Mouse (Mus musculus) cerebellum, adult 11 months (tissue): ENCODE measurements around the gene Glod4.

Source experiments
- DNase-seq: peaks from one replicate; pipeline ENCODE4 v3.0.0; 2022

Gene Glod4

DNA sequence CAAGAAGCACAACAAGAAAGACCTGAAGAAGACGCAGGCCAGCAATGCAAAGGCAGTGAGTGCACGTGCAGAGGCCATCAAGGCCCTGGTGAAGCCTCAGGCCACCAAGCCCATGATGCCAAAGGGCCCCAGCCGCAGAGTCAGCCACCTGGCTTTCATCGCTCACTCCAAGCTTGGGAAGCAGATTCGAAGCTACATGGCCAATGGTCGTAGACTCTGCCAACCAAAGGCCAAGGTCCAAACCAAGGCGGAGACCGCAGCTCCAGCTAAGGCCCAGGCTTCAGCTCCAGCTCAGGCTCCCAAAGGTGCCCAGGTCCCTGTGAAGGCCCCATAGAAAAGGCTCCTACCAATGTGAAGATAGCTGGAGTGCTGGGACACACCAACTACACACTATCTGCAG is 99.1 kb downstream of the Glod4 start:
- DNase-seq: no peak

DNA sequence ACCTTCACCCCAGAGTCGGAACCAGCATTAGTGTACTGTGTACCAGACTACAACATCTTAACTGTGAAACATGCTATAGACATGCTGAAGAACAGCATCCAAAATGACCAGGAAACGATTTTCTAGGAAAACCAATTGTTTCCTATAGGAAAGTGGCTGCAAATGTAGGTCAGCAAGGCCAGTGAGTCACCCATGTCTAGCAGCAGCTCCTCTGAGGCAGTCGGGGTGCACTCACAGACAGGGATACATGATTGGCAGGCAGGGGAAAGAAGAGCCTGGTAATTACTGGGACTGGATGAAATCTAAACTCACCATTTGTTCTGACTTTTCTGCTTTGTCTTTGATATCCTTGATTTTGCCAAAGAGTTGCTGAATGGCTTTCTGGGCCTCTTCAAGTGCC is 105.5 kb downstream of the Glod4 start:
- DNase-seq: no peak

DNA sequence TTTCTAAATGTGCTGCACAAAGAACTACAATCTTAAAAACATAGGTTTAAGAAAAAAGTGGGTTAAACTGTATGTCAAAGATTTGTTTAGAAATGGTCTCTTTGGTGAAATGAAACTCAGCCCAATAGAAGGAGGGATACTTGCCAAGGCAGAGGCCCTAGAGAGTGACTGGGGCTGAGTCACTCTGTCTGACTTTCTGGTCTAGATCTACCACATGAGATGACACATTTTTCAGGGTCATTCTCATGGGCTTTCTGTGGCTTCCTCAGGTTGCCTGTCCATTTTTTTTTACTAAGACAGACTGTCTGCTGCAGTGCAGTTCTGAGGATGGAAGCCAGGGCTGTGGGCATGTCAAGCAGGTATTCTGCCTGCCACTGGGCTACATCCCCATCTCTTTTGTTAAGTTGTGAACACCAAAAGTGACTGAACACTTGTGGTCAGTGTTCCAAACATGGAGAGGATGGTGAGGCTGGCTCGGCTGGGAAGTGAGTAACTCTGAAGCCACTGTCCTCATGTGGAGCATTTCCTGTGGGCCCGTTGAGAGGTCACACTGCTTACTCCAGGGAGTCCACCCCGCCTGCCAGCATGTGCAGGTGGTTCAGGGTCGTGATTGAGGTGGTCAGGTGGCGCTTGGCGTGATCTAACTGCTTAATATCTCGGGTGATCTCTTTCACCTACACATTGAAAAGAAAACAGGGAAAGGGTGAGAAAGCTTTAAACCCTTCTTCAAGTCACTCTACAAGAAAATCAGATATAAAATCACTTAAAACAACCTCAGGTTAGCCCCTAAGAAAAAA is 107.7 kb downstream of the Glod4 start:
- no peak for DNase-seq

DNA sequence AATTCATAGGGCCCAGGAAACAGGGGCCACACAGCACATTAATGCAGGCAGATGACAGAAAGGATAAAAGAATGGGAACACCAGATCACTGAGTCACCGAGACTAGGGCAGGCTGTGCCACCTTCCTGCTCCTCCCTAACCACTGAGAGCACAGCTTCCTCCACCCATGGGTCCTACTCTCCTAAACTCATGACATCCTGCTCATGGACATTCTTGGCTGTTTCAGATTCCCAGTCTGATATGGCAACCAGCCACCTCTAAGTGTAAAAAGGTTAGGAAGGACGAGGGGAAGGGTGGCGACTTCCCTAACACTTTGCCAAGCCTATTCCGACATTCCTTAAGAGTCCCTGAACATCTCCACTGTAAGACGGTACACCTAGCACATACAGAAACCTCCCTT is 112.7 kb downstream of the Glod4 start:
- DNase-seq: no peak

DNA sequence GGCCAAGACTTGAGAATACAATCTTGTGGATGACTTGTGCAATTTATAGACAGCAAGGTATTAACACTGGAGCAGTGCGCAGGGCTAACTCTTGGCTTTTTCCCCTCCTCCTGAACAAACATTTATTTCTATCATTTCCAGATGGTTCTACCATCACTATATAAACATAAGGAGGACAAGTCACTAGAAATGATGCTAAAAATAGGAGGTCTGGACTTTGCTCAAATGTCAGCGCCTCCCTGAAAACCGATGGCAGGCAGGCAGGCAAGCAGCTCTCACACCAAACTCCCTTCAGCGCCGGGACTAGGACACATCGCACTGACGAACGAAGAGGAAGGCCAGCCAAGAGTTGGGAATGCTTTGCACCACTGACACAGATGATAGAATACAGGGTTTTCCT is 118.1 kb downstream of the Glod4 start:
- no peak for DNase-seq

DNA sequence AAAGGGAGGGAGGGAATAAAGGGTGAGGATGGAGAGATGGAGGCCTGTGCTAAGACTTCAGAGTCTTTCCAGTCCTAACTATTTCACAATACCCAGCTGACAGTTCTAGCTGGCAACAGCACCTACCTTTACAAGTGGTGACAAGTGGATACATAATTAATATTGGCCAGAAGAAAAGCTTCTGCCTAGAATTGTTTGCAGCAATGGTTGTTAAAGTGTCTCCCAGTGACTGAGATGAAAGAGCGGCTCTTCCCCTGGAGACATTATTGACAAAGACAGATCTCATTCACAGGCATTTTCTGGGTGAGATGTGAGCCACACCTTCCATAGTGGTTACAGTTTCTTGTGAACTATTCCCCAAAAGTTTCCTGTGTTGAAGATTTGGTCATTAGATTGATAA is 120.0 kb downstream of the Glod4 start:
- DNase-seq: no peak

DNA sequence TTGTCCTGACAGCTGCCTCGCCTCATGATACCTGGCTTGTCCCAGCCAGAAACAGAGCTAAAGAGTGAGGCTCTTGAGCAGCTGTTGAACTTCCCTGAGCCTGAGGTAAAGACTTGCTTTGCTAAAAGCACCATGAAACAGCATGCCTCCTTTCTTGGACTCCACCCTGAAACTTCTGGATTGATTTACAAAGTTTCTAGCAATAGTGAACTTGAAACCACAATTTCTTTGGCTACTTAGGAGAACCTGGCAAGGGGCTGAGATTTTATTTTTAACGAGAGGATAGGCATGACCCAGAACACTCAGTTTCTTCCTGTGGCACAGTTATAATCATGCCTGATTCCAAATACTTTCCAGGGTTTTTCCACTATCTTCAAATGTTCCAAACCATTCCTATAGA is 121.0 kb downstream of the Glod4 start:
- DNase-seq: no peak

DNA sequence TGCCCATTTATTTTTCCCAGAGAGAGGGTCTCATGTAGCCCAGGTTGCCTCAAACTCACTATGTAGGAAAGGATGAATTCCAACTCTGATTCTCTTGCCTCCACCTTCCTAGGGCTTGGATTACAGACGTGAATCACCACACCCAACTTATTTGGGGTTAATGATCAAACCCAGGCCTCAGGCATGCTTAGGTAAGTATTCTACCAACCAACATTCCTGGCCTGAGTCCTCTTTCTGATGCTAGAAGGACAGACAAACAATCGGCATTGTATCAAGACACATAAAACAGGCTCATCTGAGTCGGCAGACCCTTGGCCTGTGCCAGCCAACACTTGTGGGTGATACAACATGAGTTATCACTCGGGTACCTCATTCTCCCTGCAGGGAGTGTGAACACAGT is 122.4 kb downstream of the Glod4 start:
- DNase-seq: no peak

DNA sequence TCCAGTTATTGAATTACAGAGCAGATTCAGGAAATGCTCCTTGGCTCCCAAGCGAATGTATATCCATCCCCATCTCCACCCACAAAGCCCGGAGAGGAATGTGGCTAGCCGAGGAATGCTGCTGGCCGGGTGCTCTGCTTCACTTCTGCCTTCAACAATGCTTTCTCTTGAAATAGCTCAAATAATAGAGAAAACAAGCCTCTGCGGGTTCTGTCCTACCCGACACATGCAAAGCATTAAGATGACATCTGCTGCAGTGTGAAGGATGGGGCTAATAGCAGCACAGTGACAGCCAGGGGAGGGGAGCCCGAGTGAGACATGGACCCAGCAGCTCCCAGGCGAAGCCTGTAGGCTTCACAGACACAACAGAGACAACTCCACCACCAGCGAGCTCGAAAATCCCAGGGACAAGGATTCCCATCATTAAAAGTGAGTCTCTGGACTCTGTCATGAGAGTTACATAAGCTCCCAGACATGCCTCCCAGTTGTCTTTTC is 123.1 kb downstream of the Glod4 start:
- no peak for DNase-seq

DNA sequence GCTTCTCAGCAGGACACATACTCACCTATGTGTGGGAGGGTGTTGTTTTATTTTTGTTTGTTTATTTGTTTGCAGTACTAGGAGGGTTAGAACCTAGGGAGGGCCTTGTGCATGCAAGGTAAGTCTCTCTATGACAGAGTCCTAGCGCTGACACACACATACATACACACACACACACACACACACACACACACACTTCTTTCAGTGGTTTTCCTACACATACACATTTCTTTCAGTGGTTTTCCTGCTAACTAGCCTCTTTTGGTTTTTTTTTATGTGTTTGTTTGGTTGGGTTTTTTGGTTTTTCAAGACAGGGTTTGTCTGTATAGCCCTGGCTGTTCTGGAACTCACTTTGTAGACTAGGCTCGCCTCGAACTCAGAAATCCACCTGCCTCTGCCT is 133.1 kb downstream of the Glod4 start:
- no peak for DNase-seq

DNA sequence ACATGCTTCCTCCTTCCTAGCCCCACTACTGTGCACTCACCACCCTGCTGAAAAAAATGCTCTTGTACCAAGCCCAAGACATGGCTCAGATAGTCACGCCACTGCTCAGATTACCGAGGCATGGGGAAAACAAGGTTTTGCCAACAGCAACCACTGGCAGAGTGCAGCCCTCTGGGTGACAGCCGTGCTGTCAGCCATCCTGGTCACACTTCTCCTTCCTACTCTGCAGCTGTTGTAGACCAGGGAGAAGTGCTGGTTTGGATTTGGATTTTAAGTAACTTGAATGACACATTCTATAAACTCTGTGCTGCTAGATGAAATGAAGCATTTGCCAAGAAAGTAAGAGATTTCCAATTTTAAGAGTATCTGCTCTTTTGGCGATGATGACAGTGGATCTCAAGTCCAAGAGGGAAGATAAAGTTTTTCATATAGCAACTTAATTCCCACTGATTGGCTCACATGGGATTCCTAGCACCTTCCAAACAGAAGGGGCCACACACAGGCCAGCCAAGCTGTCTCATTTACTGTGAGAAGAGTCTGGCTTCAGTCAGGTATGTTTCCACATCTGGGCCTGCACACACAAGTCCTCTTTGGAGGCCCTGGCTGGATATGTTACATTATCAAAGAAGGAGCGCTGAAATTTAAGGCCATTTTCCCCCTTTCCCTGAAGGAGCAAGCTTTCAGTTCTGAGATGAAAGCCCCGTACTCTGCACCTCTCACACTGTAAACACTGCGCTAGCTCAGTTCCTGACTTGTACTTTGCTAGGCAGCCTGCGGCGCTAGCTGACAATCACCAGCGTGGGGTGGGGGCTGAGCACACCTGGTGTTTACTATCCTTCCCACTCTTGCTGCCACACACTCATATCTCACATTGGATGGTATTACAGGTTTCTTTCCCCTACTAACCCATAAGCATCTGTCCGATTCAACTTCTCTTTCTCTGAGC is 136.7 kb downstream of the Glod4 start:
- DNase-seq: no peak

DNA sequence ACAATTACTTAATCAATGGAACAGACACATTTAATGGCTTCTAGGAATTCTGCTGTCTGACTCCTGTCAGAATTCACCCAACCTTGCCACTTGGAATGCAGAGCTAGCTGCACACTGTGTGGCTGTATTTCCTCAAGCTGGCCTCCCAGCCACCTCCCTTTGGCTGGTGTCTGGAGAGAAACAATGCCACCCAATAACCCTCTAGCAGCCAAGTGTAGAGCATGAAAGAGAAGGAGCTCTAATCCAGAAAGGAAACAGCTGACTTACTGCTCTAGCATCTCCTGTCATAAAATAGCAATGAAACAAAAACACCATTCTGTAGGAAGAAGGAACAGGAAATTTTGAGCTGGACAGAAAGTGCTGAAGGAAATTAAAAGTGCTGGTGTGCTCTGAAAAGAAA is 142.4 kb downstream of the Glod4 start:
- no peak for DNase-seq

DNA sequence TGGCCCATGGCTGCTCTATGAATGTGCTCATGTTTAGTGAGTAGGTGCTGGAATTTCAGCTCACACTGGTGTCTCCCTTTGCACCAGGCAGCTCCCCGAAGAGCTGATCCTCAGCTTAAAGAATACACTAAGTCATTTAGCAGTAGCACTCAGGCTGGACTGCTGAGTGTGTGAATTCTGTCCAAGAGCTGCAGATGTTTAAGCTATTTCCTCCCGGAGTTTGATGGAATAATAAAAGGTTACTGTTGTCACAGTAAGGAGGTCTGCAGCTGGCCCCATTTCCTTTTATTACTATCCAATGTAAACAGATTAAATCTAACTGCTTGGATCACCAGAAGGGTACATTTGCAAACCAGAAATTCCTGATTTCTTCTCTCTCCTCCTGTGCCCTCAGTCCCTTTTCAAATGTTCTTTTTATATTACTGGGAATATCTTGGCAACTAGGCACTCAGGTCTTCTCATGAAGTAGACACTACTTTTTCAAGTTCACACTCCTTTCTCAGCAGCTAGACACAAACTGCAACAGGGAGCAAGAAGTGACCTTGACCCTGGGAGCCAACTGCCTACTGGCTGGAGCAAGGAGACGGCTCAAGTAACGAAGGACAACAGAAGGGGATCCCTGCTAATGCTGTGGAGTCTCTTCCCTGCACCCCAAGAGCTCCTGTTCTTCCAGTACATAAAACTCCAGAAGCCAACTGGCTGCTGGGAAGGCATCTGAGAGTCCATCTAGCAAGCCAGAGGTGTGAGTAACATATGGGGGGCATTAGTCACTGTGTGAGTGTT is 144.1 kb downstream of the Glod4 start:
- no peak for DNase-seq

DNA sequence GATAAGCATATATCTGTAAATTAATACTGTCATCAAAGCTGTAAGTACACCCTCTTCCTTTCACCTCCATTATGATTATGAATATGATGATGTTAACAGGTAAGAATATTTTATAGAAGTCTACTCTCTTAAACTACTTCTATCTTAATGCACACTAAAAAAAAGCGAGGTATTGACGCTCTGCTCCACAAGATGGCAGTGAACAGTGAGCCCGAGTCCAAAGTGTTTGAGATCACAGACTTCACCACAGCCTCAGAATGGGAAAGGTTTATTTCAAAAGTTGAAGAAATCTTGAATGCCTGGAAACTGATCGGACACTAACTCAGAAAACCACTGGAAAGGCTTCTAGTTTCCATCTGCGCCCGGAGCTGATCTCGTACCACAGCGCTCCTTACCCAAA is 149.9 kb downstream of the Glod4 start:
- DNase-seq: no peak

DNA sequence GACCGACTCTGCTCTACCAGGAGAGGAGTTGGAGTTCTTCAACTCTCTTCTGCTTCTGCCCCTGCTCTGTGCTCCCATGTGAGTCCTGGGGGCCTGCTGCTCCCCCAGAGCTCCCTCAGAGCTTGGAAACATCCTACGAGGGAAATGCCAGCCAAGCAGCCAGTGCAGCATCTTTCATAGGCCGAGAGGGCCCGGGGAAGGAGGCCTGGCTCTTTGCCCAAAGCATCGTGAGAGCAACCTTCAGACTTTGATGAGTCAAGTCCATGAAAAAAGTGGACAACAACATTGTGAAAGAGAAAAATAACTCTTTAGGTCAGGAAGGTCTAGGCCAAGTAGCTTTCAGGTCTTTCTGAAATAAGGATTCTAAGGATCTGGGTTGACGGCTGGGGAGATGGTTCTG is 153.7 kb downstream of the Glod4 start:
- DNase-seq: no peak

DNA sequence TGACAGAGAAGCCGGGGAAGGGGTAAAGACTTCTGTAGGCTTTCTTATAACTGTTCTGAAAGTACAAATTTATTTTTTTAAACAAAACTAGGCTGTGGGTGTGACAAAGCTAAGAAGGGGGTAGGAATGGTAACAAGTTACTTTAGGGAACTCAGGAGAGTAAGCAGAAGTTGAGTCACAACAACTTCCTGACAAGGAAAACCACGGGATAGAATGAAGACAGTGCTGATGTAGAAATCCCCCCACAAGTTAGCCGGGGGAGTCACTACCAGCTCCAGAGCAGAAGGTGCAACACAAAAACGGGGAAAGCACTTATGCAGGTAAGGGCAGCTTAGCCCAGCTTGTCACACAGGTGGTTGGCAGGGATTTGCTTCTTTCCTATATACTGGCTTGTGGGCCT is 155.0 kb downstream of the Glod4 start:
- DNase-seq: no peak

DNA sequence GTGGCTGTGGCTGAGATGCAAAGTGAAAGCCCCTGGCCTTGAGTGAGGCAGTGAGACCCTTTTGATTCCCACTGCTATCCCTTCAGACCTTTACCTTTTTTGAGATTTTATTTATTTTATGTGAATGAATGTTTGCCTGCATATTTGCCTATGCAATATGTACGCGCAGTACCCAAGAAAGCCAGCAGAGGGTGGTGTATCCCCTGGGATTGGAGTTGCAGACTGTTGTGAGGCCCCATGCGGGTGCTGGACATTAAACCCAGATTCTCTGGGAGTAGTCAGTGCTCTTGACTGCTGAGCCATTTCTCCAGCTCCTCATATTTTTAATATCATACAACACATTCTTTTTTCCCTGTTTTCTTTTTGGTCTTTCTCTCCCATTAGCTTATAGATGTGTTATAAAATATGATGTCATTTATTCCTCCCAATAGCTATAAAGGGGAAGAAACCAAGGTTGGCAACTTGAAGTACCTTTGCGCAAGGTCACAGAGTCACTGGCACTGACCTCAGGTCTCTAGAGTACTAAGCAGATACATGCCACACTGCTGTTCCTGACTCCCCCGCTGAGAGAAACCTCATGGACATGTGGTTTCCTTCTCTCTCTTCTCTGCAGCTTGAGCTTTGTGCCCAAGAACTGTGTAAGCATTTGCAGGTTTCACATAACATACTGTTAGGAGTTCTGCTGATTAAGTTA is 157.5 kb downstream of the Glod4 start:
- DNase-seq: no peak

DNA sequence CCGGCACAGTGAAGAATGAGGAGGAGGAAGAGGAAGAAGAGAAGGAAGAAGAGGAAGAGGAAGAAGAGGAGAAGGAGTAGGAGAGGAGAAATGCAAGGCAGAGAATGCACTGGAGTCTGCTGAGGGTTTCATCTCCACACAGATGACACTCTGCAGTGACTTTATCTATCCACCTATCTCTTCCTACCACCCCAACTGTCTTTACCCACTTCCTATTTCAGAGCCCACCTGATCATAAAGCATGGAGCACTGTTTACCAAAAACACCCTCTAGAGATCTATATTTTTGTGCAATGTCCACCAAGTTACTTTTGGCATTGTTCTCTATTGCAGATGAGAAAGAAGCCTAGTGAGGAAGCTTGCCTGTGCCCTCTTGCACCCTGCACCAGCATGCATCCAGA is 158.6 kb downstream of the Glod4 start:
- no peak for DNase-seq

DNA sequence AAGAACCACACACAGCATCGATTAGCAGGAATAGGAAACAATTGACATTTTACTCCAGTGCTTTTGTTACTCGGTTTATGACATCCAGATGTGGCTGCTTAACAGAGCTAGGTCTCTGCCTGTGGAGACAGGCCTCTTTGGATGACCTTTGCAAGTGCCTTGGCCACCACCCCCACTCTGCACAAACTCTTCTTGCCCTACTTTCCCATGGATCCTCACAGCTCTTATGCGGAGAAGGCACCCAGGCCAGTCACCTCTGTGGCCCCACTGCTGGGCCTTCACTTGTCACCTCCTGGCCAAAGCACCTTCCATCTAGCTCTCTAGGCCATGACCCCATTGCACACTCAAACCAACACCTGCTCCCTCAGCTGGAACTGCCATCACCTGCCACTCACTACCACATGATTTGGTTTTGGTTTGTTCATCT is 159.6 kb downstream of the Glod4 start:
- DNase-seq: no peak

DNA sequence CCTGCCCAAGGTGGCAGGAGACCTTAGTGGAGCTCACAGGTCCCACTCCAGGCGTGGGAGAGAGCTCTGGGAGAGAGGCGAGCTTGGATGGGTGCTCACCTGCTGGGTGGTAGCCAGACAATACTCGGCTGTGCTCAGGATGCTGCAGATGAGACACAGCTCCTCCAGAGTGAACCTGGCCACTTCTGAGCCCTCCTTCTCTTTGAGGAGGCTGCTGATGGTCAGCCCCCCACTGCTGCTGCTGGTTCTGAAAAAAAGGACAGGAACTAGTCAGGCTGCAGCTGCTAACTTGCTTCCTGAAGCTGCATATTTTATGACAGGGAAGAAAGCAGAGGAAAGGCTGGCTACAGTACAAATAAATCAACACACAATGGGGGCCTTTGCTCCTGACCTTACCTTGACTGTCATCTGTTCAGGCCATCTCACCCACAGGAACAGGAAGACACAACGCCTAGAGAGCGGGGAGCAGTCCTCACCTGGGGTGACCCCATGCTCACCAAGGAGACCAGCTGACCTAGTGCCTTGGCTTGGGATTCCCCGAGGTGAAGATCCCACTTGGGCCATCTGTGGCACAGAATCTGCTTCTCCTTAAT is 162.4 kb downstream of the Glod4 start:
- no peak for DNase-seq

DNA sequence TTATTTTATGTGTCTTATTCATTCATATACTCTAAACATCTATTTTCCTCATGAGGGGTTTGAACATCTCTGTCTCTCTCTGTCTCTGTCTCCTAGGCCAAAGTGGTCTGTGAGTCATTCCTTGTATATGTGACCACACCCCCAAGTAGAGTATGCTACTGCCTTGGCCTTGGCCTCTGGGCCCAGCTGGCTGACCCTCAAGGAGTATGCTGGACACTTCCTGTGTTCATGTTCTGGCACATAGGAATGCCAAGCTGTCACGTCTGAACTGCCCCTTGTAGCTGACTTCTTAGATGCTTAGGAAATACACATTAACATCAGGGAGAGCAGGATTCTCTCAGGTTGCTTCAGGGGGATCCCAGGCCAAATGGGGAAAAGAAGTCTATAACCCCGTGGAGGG is 163.2 kb downstream of the Glod4 start:
- no peak for DNase-seq

DNA sequence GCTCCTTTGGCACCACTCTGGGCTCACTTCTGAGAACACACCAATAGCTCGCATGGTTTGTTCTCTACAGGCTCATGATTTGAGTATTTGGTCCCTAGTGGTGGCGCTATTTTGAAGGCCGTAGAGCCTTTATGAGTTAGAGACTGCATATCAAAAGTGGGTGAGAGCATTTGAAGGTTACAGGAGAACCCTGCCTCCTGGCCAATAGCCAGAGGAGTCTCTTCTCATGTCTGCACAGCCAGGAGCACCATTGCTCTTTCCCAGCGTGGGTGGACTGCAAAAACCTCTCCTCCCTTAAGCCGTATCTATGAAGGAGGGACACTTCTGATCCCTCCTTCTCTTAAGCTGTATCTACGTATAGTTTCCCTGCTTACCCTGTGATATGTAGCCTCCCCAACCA is 166.2 kb downstream of the Glod4 start:
- no peak for DNase-seq
